Mouse (Mus musculus) myocyte (in vitro differentiated cells): Measurements from ENCODE around the gene Asgr2. TPM values are rescaled to one million over a fixed set of nuclear protein-coding genes. Genes with fewer than 3 reads are reported as not detected.

Experiments used
- H3K27me3 ChIP-seq: one replicate; pipeline ENCODE4 v1.6.1; 2011; ENCODE audit not compliant: control insufficient read depth, insufficient read depth, insufficient read length
- H3K36me3 ChIP-seq: one replicate; pipeline ENCODE4 v1.6.1; 2011; ENCODE audit not compliant: control insufficient read depth, insufficient read depth
- H3K4me2 ChIP-seq: one replicate; pipeline ENCODE4 v1.6.1; 2011; ENCODE audit warnings: low read depth, control low read depth
- H3K4me3 ChIP-seq: one replicate; pipeline ENCODE4 v1.5.1; 2011; ENCODE audit warnings: mild to moderate bottlenecking, control low read depth, moderate library complexity
- H3K79me2 ChIP-seq: one replicate; pipeline ENCODE4 v1.6.1; 2011; ENCODE audit not compliant: control insufficient read depth, insufficient read depth
- H3ac ChIP-seq: one replicate; pipeline ENCODE4 v1.6.1; 2011; ENCODE audit not compliant: control insufficient read depth, insufficient read length
- CEBPB ChIP-seq: IDR thresholded peaks from 2 replicates; pipeline ENCODE4 v1.6.1; 2011; ENCODE audit warnings: mild to moderate bottlenecking, moderate library complexity; ENCODE audit not compliant: poor library complexity, insufficient read depth, severe bottlenecking
- E2F4 ChIP-seq: IDR thresholded peaks from one replicate; pipeline ENCODE4 v1.6.1; 2011; ENCODE audit warnings: mild to moderate bottlenecking, control low read depth, moderate library complexity; ENCODE audit not compliant: insufficient read depth
- MAX ChIP-seq: IDR thresholded peaks from one replicate; pipeline ENCODE4 v1.6.1; 2011; ENCODE audit warnings: low read depth, mild to moderate bottlenecking, control low read depth
- MYOD1 ChIP-seq, 3 experiments: IDR thresholded peaks; one replicate each; pipeline ENCODE4 v1.6.1; 2011; ENCODE audit warnings: control low read depth in 2 of 3, low read depth in 2 of 3, mild to moderate bottlenecking in 2 of 3, moderate library complexity in 1 of 3; ENCODE audit not compliant: insufficient read length in 2 of 3, control insufficient read depth in 1 of 3
- MYOG ChIP-seq, 3 experiments: IDR thresholded peaks; one replicate each; pipeline ENCODE4 v1.6.1; 2011; ENCODE audit warnings: control low read depth in 2 of 3, low read depth in 2 of 3, mild to moderate bottlenecking in 2 of 3; ENCODE audit not compliant: insufficient read length in 2 of 3, control insufficient read depth in 1 of 3, insufficient read depth in 1 of 3
- POLR2A ChIP-seq: IDR thresholded peaks from one replicate; pipeline ENCODE4 v1.6.1; 2011; ENCODE audit warnings: low read depth, mild to moderate bottlenecking, control low read depth, moderate library complexity; ENCODE audit not compliant: insufficient read length
- POLR2AphosphoS2 ChIP-seq: IDR thresholded peaks from one replicate; pipeline ENCODE4 v1.6.1; 2011; ENCODE audit warnings: low read depth, control low read depth; ENCODE audit not compliant: insufficient read length
- REST ChIP-seq: IDR thresholded peaks from one replicate; pipeline ENCODE4 v1.6.1; 2011; ENCODE audit warnings: mild to moderate bottlenecking, control low read depth, moderate library complexity; ENCODE audit not compliant: insufficient read depth, insufficient read length
- SRF ChIP-seq: IDR thresholded peaks from one replicate; pipeline ENCODE4 v1.6.1; 2011; ENCODE audit warnings: low read depth; ENCODE audit not compliant: control insufficient read depth, insufficient read length
- TCF12 ChIP-seq: IDR thresholded peaks from one replicate; pipeline ENCODE4 v1.6.1; 2011; ENCODE audit warnings: mild to moderate bottlenecking, control low read depth; ENCODE audit not compliant: poor library complexity, insufficient read depth, severe bottlenecking
- TCF3 ChIP-seq: IDR thresholded peaks from one replicate; pipeline ENCODE4 v1.6.1; 2011; ENCODE audit warnings: low read depth, control low read depth; ENCODE audit not compliant: insufficient read length
- USF1 ChIP-seq: IDR thresholded peaks from one replicate; pipeline ENCODE4 v1.6.1; 2011; ENCODE audit warnings: low read depth, mild to moderate bottlenecking, control low read depth, moderate library complexity
- polyA plus RNA-seq: library from polyadenylated mRNA; unstranded; fragments of >200 nt; fragmentation: generic; extraction: Trizol; gene quantifications from one replicate; pipeline ENCODE4 v1.2.1, GENCODE M21; 2012; ENCODE audit warnings: missing spikeins

The Asgr2 gene
- polyA plus RNA-seq, 1 experiment: 0.85 TPM

DNA sequence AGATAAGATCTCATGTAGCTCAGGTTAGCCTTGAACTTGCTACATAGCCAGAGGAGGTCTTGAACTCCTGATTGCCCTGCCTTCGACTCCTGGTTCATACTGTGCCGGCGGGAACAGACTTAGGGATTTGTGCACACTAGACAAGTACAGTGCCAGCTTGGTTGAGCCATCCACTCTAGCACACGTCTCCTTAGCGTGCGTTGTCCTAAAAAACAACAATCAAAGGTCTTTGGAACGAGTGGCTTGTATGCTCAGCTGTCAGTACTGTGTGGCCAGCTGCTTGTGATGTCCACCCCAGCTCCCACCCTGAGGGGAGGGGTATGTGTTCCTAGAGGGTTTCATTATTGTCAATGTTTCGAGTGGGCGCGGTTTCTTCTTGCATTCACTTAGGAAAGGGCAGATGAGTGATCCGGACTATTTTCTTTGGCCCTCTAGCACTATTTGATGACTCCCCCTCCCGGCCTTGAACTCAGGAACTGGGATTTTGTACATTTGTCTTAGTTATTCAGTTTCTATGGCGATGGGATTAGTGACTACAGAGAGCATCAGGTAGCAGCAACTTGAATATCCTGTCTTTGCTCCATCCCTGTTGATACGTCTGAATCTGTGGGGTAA lies 11.4 kb downstream of the Asgr2 start:
- no peaks in the 10 kb centered on the region for H3K36me3 ChIP-seq
- H3K4me2 ChIP-seq: no peak overlapping the region
- H3K4me3 ChIP-seq: no peak overlapping the region
- H3ac ChIP-seq: no peak overlapping the region
- H3K27me3 ChIP-seq: no peaks in the 10 kb centered on the region
- no peaks in the 10 kb centered on the region for H3K79me2 ChIP-seq
- TF ChIP-seq POLR2AphosphoS2 (no peak), REST (no peak), E2F4 (no peak), MYOG (IDR thresholded peaks at IDR 0.05; ENCODE audit: control insufficient read depth in 1 of 3, insufficient read depth in 1 of 3, insufficient read length in 2 of 3, low read depth in 2 of 3) (no peak), TCF12 (no peak), POLR2A (no peak), USF1 (no peak), MYOD1 (IDR thresholded peaks at IDR 0.05; ENCODE audit: control insufficient read depth in 1 of 3, insufficient read length in 2 of 3, low read depth in 2 of 3) (no peak), TCF3 (no peak)

DNA sequence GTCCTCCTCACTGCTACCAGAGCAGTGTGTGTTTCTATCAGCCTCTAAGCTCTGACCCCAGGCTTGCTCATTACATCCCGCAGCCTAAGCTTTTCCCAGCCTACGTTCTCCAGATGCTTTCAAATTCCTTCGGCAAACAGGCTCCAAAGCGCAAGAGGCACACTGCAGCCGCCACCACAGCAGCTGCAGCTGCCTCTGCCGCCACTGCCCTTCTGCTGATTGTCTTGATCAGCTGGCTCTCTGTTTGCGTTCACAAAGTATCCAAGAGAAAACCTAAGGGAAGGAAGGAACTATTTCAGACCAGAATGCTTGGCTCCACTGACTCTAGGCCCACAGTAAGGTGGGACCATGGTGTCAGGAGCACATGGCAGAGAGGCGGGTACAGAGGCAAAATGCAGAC lies 14.6 kb downstream of the Asgr2 start:
- no peaks in the 10 kb centered on the region for H3K36me3 ChIP-seq
- no peaks in the 10 kb centered on the region for H3K79me2 ChIP-seq
- no peaks in the 10 kb centered on the region for H3K27me3 ChIP-seq
- no peak overlapping the region for H3ac ChIP-seq
- peak overlapping the region; percentile 59 for H3K4me2 ChIP-seq
- no peak overlapping the region for H3K4me3 ChIP-seq
- peak; percentile 43 to 91 (median 78) for TF ChIP-seq MYOG (IDR thresholded peaks at IDR 0.05; ENCODE audit: control insufficient read depth in 1 of 3, insufficient read depth in 1 of 3, insufficient read length in 2 of 3, low read depth in 2 of 3)
- TF ChIP-seq TCF12: no peak
- TF ChIP-seq TCF3: peak; percentile 86
- no peak for TF ChIP-seq POLR2A
- TF ChIP-seq MYOD1 (IDR thresholded peaks at IDR 0.05; ENCODE audit: control insufficient read depth in 1 of 3, insufficient read length in 2 of 3, low read depth in 2 of 3): peak in 2 of 3 experiments; percentile 89 to 92
- no peak for TF ChIP-seq E2F4

DNA sequence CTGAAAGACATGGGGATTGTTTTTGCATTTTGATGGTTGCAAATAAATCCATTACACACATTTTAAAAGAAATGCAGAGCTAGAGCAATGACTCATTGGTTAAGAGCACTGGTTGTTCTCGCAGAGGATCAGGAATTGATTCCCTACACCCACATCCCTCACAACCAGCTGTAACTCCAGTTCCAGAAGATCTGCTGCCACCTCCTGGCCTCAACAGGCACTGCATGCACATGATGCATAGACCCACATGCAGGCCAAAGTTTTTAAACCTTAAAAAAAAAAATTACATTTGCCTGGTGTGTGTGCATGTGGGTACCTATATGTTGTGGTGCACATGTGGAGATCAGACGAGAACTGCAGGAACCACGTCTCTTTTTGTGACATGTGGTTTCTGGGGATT lies 17.7 kb downstream of the Asgr2 start:
- H3K36me3 ChIP-seq: no peaks in the 10 kb centered on the region
- no peaks in the 10 kb centered on the region for H3K79me2 ChIP-seq
- no peak overlapping the region for H3K4me3 ChIP-seq
- H3ac ChIP-seq: no peak overlapping the region
- H3K27me3 ChIP-seq: no peaks in the 10 kb centered on the region
- TF ChIP-seq MAX: no peak
- TF ChIP-seq POLR2AphosphoS2: no peak
- no peak for TF ChIP-seq POLR2A
- no peak for TF ChIP-seq MYOD1 (IDR thresholded peaks at IDR 0.05; ENCODE audit: control insufficient read depth in 1 of 3, insufficient read length in 2 of 3, low read depth in 2 of 3)
- TF ChIP-seq REST: no peak
- TF ChIP-seq CEBPB: no peak
- no peak for TF ChIP-seq TCF3
- TF ChIP-seq E2F4: no peak
- TF ChIP-seq USF1: no peak
- no peak for TF ChIP-seq MYOG (IDR thresholded peaks at IDR 0.05; ENCODE audit: control insufficient read depth in 1 of 3, insufficient read depth in 1 of 3, insufficient read length in 2 of 3, low read depth in 2 of 3)
- no peak for TF ChIP-seq TCF12
- no peak for TF ChIP-seq SRF
- no peak overlapping the region for H3K4me2 ChIP-seq

DNA sequence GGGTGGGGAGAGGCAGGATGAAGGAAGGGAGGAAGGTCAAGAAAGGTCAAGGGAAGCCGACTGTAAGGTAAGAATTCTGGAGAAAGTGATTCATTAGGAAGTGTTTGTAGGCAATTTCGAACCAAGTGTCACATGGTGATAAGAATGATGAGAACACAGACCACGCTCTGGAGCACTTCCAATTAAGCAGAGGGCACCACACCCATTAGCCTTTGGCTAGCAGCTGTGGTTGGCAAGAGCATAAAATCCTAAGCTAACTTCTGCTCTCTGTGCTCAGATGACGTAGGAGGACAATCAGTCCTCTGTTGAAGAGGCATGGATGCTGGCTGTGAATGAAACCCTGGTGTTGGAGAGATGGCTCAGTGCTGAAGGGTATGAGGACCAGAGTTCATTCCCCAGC lies 22.1 kb downstream of the Asgr2 start:
- no peak overlapping the region for H3K4me3 ChIP-seq
- no peaks in the 10 kb centered on the region for H3K79me2 ChIP-seq
- H3ac ChIP-seq: no peak overlapping the region
- H3K36me3 ChIP-seq: no peaks in the 10 kb centered on the region
- no peaks in the 10 kb centered on the region for H3K27me3 ChIP-seq
- TF ChIP-seq TCF3: no peak
- TF ChIP-seq USF1: peak; percentile 65
- no peak for TF ChIP-seq E2F4
- TF ChIP-seq MYOG (IDR thresholded peaks at IDR 0.05; ENCODE audit: control insufficient read depth in 1 of 3, insufficient read depth in 1 of 3, insufficient read length in 2 of 3, low read depth in 2 of 3): peak in 1 of 3 experiments; percentile 51
- TF ChIP-seq MAX: peak; percentile 62
- peak in 2 of 3 experiments; percentile 40 to 54 for TF ChIP-seq MYOD1 (IDR thresholded peaks at IDR 0.05; ENCODE audit: control insufficient read depth in 1 of 3, insufficient read length in 2 of 3, low read depth in 2 of 3)
- TF ChIP-seq POLR2A: no peak
- H3K4me2 ChIP-seq: peak overlapping the region; percentile 8

DNA sequence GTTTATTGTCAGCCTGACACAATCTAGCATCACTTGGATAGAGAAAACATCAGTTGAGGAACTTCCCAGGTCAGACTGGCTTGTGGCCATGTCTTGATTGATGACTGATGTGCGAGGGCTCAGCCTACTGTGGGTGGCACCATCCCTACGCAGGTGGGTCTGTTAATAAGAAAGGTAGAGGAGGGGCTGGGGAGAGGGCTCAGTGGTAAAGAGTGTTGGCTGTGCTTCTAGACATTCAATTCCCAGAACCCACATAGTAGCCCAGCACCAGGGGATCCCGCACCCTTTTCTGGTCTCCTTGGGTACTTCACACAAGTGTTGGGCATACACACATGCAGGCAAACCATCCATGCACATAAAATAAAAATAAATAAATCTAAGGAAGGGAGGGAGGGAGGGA lies 23.5 kb downstream of the Asgr2 start:
- Histone ChIP-seq H3K36me3 (no peaks in the 10 kb centered on the region), H3K27me3 (no peaks in the 10 kb centered on the region), H3K4me2 (no peak overlapping the region), H3ac (no peak overlapping the region), H3K4me3 (no peak overlapping the region), H3K79me2 (no peaks in the 10 kb centered on the region)
- TF ChIP-seq SRF (no peak), TCF12 (no peak)
